Mouse (Mus musculus): ENCODE results near the gene Apaf1. TPM values are rescaled to one million over a fixed set of nuclear protein-coding genes. Genes with fewer than 3 reads are reported as not detected.
A peak's percentile ranks its signal among the peaks of the same experiment; 100 is the strongest.

The Apaf1 gene
- total and polyA plus RNA-seq, 3 experiments: 16.0 to 27.3 (median 22.1) TPM

- Histone ChIP-seq H3K36me3 (replicated peaks in 1 of 2; ENCODE audit: control insufficient read depth in 1 of 2, insufficient read depth in 1 of 2, low read length in 1 of 2) (peaks cover 0 to 6% of the 10 kb centered on the region in 2 experiments), H3K4me1 (ENCODE audit: control insufficient read depth in 1 of 2, insufficient read depth in 2 of 2) (peaks cover 5 to 26% of the 10 kb centered on the region in 2 experiments; a peak in 2 of 4 replicates), H3K9ac (ENCODE audit: insufficient read depth, low read depth) (no peak overlapping the region), H3K27ac (ENCODE audit: insufficient read depth, low read depth) (no peak overlapping the region), H3K9me3 (replicated peaks; ENCODE audit: low read length) (no peaks in the 10 kb centered on the region), H3K4me3 (replicated peaks in 1 of 3; ENCODE audit: low read depth in 2 of 3, low read length in 2 of 3, poor library complexity in 1 of 3) (no peak overlapping the region), H3K79me2 (replicated peaks; ENCODE audit: control insufficient read depth, extremely low read depth, insufficient read depth, poor library complexity, severe bottlenecking) (no peaks in the 10 kb centered on the region), H3K27me3 (replicated peaks) (no peaks in the 10 kb centered on the region), H3K4me2 (ENCODE audit: insufficient read depth, low read depth, poor library complexity, severe bottlenecking) (no peak overlapping the region)
- in situ Hi-C loops (cut with MboI; ENCODE audit: low pct_ligation_motif_present, low pct_unique_long_range_greater_than_20kb, low sequenced_read_pairs): no loop called here
- no peak for DNase-seq (ENCODE audit: extremely low read depth)
- dilution Hi-C loops (cut with MboI; ENCODE audit: extremely low pct_ligation_motif_present, extremely low pct_unique_long_range_greater_than_20kb, low sequenced_read_pairs): no loop called here
- TF ChIP-seq ZC3H11A (IDR thresholded peaks at IDR 0.05; ENCODE audit: low read depth, low read length) (no peak), USF2 (conservative IDR thresholded peaks at IDR 0.05; ENCODE audit: low read depth, low read length) (no peak), ZNF384 (IDR thresholded peaks at IDR 0.05; ENCODE audit: low read depth, low read length) (no peak), UBTF (IDR thresholded peaks at IDR 0.05; ENCODE audit: low read depth, low read length) (no peak), MAZ (IDR thresholded peaks at IDR 0.05; ENCODE audit: low read depth, low read length) (no peak), ETS1 (conservative IDR thresholded peaks at IDR 0.05; ENCODE audit: low read depth, low read length) (no peak)
Measured at GRCm38 (mm10) chr10:90983046-90983445, 99.5 kb downstream of the Apaf1 start.

- dilution Hi-C loops (cut with MboI; ENCODE audit: extremely low pct_ligation_motif_present, extremely low pct_unique_long_range_greater_than_20kb, low sequenced_read_pairs) (no loop called here), in situ Hi-C loops (cut with MboI; ENCODE audit: low pct_ligation_motif_present, low pct_unique_long_range_greater_than_20kb, low sequenced_read_pairs) (no loop called here)
- H3K9ac ChIP-seq (ENCODE audit: insufficient read depth, low read depth): no peak overlapping the region
- H3K27ac ChIP-seq (ENCODE audit: insufficient read depth, low read depth): no peak overlapping the region
- H3K27me3 ChIP-seq (replicated peaks): no peaks in the 10 kb centered on the region
- TF ChIP-seq ETS1 (conservative IDR thresholded peaks at IDR 0.05; ENCODE audit: low read depth, low read length): no peak
- no peak for TF ChIP-seq BHLHE40 (IDR thresholded peaks at IDR 0.05; ENCODE audit: low read depth, low read length)
- no peak for TF ChIP-seq SMC3 (IDR thresholded peaks at IDR 0.05; ENCODE audit: low read depth, low read length)
- no peak for TF ChIP-seq MXI1 (IDR thresholded peaks at IDR 0.05; ENCODE audit: low read depth, low read length)
- TF ChIP-seq KAT2A (IDR thresholded peaks at IDR 0.05; ENCODE audit: insufficient replicate concordance, low read length): no peak
- no peak for TF ChIP-seq IRF4 (IDR thresholded peaks at IDR 0.05; ENCODE audit: low read depth, low read length)
- H3K4me1 ChIP-seq (ENCODE audit: control insufficient read depth in 1 of 2, insufficient read depth in 2 of 2): peaks cover 5 to 37% of the 10 kb centered on the region in 2 experiments; a peak in 3 of 4 replicates
- no peaks in the 10 kb centered on the region for H3K9me3 ChIP-seq (replicated peaks; ENCODE audit: low read length)
- no peak for DNase-seq (ENCODE audit: extremely low read depth)
- H3K79me2 ChIP-seq (replicated peaks; ENCODE audit: control insufficient read depth, extremely low read depth, insufficient read depth, poor library complexity, severe bottlenecking): no peaks in the 10 kb centered on the region
- H3K4me2 ChIP-seq (ENCODE audit: insufficient read depth, low read depth, poor library complexity, severe bottlenecking): no peak overlapping the region
- peaks cover 0 to 6% of the 10 kb centered on the region in 2 experiments for H3K36me3 ChIP-seq (replicated peaks in 1 of 2; ENCODE audit: control insufficient read depth in 1 of 2, insufficient read depth in 1 of 2, low read length in 1 of 2)
- no peak overlapping the region for H3K4me3 ChIP-seq (replicated peaks in 1 of 3; ENCODE audit: low read depth in 2 of 3, low read length in 2 of 3, poor library complexity in 1 of 3)
Measured at GRCm38 (mm10) chr10:90981811-90982210, 100.8 kb downstream of the Apaf1 start.

- H3K27me3 ChIP-seq (replicated peaks): no peaks in the 10 kb centered on the region
- peak overlapping the region; percentile 73; the same call in 1 of the 2 replicates for H3K4me2 ChIP-seq (ENCODE audit: insufficient read depth, low read depth, poor library complexity, severe bottlenecking)
- dilution Hi-C loops (cut with MboI; ENCODE audit: extremely low pct_ligation_motif_present, extremely low pct_unique_long_range_greater_than_20kb, low sequenced_read_pairs) (no loop called here), in situ Hi-C loops (cut with MboI; ENCODE audit: low pct_ligation_motif_present, low pct_unique_long_range_greater_than_20kb, low sequenced_read_pairs) (no loop called here)
- DNase-seq (ENCODE audit: extremely low read depth): peak; percentile 12
- TF ChIP-seq SMC3 (IDR thresholded peaks at IDR 0.05; ENCODE audit: low read depth, low read length): no peak
- TF ChIP-seq MAZ (IDR thresholded peaks at IDR 0.05; ENCODE audit: low read depth, low read length): no peak
- no peak for TF ChIP-seq CHD1 (IDR thresholded peaks at IDR 0.05; ENCODE audit: low read depth, low read length)
- no peak for TF ChIP-seq RCOR1 (conservative IDR thresholded peaks at IDR 0.05; ENCODE audit: low read depth, low read length)
- TF ChIP-seq TCF12 (IDR thresholded peaks at IDR 0.05; ENCODE audit: low read depth, low read length): 0 out of 2 replicates have a peak, but pooled peaks have one; percentile 3
- TF ChIP-seq MAFK (IDR thresholded peaks at IDR 0.05; ENCODE audit: insufficient replicate concordance, low read length): peak; percentile 39; the same call in 1 of the 2 replicates
- H3K79me2 ChIP-seq (replicated peaks; ENCODE audit: control insufficient read depth, extremely low read depth, insufficient read depth, poor library complexity, severe bottlenecking): no peaks in the 10 kb centered on the region
- H3K4me1 ChIP-seq (ENCODE audit: control insufficient read depth in 1 of 2, insufficient read depth in 2 of 2): peaks cover 4 to 49% of the 10 kb centered on the region in 2 experiments
- H3K4me3 ChIP-seq (replicated peaks in 1 of 3; ENCODE audit: low read depth in 2 of 3, low read length in 2 of 3, poor library complexity in 1 of 3): no peak overlapping the region
- H3K36me3 ChIP-seq (replicated peaks in 1 of 2; ENCODE audit: control insufficient read depth in 1 of 2, insufficient read depth in 1 of 2, low read length in 1 of 2): no peaks in the 10 kb centered on the region
- H3K9me3 ChIP-seq (replicated peaks; ENCODE audit: low read length): peaks cover 3% of the 10 kb centered on the region
- H3K9ac ChIP-seq (ENCODE audit: insufficient read depth, low read depth): no peak overlapping the region
- H3K27ac ChIP-seq (ENCODE audit: insufficient read depth, low read depth): no peak overlapping the region
Measured at GRCm38 (mm10) chr10:90974491-90974890, 108.1 kb downstream of the Apaf1 start.
